Mouse (Mus musculus): ENCODE results near the gene Gm11634.
A peak's percentile ranks its signal among the peaks of the same experiment; 100 is the strongest.
"Not testable (repeated sequence)": the region's sequence is repeated elsewhere in the genome, so short reads cannot be mapped to it uniquely, and the experiment has no call there.

Gene Gm11634

DNA sequence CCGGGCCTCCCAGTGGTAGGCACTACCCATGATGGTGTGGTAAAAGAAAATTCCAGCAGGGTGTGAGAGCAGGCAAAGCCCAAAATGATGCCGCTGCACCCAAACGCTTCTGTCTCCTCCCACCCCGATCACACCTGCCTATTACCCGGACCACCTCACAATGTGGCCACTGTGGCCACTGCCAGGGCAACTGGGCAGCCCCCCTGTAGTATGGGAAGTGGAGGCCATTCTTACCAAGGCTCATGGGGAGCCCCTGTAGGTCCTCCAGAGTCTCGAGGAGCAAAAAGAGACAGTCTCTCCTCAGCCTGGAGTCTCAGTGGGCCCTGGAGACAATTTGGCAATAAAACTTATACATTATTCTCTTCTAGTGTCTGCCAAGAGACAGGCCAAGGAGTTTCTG, at the start of gene Gm11634:
Gene Gm11634 (minus strand): TSS at position 101 of the 400 bp plus-strand sequence.
- no peak for DNase-seq (ENCODE audit: low spot score)

DNA sequence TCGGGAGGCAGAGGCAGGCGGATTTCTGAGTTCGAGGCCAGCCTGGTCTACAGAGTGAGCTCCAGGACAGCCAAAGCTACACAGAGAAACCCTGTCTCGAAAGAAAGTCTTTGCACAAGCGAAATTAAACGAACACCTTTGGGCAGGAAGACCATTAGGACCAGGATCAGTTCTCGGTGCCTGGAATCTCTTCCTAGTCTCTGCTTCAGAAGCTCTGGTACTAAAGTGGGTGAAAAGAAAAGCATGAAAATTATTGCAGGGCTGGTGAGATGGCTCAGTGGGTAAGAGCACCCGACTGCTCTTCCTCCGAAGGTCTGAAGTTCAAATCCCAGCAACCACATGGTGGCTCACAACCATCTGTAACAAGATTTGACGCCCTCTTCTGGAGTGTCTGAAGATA, 48.0 kb upstream of the Gm11634 start:
- DNase-seq (ENCODE audit: low spot score): not testable (repeated sequence)

DNA sequence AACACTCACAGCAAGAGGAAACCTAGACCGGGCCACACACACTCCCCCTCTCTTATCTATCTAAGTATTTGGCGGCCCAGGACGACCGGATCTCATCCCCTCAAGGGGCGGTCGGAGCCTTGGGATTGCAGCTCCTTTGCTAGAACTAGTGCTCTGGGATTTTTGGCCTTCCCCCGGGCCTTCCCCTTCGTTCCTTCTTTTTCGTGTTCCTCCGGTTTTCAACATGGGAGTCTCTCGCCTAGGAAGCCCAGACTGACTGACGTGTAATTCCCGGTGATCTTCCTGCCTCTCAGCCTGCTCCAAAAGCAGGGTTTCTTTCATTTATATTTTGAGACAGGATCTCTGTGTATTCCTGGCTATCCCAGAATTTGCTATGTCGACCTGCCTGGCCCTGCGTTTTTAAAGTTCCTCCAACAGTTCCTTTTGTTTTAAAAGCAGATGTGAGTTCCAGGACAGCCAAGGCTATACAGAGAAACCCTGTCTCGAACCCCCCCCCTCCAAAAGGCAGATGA, 47.3 kb upstream of the Gm11634 start:
- DNase-seq (ENCODE audit: low spot score): not testable (repeated sequence)

DNA sequence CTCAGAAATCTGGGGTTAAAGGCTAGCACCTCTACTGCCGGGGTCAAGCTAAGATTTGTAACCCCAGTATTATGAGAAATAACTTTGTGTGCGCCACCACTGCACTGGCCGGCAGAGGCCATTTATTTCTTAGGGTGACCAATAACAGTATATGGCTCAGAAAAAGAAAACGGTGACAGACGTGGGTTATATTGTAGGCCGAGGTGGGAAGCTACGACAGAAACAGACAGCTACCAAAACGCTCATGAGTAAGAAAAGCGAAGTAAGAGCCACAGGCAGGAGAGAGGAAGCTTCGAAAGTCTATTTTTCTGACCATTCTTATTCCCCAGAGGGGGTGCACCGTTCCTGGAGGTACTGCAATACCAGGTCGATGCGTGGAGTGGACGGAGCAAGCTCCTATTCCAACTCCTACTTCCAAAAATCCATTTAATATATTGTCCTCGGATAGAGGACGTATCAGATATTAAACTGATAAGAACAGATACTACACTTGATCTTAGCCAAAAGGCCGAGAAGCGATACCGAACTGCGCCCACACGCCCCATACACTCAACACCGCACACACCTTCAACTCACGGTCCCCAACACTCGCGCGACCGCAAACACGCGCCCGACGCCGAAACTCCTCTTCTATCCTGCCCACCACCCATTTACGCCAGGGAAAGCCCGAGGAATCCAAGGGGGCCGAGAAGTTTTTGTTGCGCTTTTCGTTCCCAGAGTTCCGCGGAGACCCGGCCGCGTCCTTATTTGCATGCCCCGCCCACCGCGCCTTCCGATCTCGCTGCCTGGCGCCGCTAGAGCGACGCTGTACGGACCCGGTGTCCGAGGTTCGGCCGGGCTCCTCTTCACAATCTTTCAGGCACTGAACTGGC, 46.6 kb upstream of the Gm11634 start:
- not testable (repeated sequence) for DNase-seq (ENCODE audit: low spot score)

DNA sequence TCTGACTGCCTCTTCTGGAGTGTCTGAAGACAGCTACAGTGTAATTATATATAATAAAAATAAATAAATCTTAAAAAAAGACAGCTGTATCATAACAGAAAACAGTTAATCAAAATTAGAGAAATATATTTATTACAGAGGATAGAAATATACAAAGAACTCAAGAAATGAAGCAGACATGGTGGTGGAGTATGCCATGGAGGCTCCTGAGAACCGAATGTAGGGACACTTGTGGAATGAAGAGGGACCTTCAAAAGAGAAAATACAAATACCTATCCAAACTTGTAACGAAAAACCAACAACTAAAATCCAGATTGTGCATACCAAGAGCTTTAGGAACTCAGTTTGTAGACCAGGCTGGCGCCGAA, 46.0 kb upstream of the Gm11634 start:
- not testable (repeated sequence) for DNase-seq (ENCODE audit: low spot score)

DNA sequence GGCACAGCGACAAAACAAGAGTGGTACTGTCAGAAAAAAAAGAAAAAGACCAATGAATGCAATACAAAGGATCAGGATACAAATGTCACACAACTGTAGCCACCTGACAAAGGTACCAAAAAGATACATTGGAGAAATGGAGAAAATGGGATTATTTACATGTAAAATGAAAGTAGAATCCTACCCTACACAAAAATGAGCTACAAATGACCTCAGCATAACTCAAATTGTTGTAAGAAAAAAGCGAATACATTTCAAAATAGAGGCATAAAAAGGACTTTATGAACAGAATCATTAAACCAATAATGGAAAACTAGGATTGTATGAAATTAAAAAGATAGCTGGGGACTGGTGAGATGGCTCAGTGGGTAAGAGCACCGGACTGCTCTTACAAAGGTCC, 45.5 kb upstream of the Gm11634 start:
- DNase-seq (ENCODE audit: low spot score): no peak

DNA sequence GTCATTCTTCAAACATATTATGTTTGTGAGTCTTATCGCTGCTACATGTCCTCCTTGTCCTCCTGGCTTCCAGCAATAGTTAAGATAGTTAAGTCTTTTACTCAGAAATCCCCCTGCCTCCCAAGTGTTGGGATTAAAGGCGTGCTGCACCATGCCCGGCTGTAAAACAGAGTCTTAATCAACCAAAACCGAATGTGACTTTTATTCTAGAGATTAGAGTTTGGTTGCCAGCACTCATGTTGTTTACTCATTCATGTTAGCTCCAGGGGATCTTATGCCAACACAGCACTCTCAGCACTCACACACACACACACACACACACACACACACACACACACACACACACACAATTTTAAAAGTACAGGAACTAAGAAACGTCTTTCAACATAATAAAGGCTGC, 43.9 kb upstream of the Gm11634 start:
- no peak for DNase-seq (ENCODE audit: low spot score)

DNA sequence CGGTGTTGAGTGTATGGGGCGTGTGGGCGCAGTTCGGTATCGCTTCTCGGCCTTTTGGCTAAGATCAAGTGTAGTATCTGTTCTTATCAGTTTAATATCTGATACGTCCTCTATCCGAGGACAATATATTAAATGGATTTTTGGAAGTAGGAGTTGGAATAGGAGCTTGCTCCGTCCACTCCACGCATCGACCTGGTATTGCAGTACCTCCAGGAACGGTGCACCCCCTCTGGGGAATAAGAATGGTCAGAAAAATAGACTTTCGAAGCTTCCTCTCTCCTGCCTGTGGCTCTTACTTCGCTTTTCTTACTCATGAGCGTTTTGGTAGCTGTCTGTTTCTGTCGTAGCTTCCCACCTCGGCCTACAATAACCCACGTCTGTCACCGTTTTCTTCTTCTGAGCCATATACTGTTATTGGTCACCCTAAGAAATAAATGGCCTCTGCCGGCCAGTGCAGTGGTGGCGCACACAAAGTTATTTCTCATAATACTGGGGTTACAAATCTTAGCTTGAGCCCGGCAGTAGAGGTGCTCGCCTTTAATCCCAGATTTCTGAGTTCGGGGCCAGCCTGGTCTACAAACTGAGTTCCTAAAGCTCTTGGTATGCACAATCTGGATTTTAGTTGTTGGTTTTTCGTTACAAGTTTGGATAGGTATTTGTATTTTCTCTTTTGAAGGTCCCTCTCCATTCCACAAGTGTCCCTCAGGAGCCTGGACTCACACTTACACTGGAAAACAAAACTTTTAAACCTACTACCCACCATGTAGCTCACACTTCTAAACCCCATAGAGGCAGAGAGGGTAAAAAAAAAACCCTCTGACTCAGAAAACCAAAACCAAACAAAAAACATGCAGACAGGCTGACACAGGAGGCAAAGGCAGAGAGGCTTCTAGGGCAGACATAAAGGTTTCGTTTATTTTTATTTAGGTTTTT, 42.9 kb upstream of the Gm11634 start:
- DNase-seq (ENCODE audit: low spot score): not testable (repeated sequence)

DNA sequence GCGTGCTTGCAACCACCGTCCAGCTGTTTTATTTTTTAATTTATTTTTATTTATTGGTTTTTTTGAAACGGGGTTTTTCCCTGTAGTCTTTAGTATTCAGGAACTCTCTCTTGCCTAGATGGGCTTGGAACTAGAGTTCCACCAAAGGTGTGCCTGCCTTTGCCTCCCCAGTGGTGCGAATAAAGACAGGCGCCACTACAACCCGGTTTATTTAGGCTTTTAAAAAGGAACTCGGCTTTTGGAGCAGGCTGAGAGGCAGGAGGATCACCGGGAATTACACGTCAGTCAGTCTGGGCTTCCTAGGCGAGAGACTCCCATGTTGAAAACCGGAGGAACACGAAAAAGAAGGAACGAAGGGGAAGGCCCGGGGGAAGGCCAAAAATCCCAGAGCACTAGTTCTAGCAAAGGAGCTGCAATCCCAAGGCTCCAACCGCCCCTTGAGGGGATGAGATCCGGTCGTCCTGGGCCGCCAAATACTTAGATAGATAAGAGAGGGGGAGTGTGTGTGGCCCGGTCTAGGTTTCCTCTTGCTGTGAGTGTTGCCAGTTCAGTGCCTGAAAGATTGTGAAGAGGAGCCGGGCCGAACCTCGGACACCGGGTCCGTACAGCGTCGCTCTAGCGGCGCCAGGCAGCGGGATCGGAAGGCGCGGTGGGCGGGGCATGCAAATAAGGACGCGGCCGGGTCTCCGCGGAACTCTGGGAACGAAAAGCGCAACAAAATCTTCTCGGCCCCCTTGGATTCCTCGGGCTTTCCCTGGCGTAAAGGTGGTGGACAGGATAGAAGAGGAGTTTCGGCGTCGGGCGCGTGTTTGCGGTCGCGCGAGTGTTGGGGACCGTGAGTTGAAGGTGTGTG, 42.0 kb upstream of the Gm11634 start:
- peak; percentile 55 for DNase-seq (ENCODE audit: low spot score)

DNA sequence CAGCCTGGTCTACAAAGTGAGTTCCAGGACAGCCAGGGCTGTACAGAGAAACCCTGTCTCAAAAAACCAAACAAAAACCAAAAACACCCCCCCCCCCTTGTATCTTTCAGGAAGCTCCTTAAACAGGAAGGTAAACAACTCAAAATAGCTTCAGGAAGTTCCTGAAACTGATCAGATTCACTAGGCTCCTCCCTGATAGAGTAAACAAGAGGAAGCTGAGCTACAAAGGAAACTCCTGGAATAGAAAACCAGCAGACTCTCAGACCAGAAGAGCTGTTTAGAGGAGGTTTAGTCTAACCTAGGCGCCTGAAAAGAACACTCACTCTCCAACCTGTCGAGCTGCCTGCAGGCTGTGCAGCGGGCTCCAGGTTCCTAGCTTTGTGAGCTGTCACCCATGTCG, 40.7 kb upstream of the Gm11634 start:
- DNase-seq (ENCODE audit: low spot score): no peak

DNA sequence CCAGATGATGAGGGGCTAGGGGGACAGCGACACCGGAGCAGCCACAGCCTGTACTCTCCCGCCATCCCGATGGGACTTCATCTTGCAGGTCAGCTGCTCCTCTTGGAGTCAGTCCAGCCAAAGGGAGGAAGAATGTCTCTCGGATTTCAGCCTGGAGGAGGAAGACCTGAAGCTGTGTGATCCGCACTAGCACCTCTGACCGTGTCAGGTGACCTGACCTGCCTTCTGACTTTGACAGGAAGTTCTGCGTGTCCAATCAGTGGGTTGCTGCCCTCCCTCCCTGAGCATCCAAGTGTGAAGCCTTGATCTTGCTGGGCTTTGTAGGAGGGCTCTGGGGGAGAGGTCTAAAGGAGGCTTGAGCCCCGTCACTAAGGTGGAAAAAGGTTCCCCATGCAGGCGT, 36.6 kb upstream of the Gm11634 start:
- no peak for DNase-seq (ENCODE audit: low spot score)

DNA sequence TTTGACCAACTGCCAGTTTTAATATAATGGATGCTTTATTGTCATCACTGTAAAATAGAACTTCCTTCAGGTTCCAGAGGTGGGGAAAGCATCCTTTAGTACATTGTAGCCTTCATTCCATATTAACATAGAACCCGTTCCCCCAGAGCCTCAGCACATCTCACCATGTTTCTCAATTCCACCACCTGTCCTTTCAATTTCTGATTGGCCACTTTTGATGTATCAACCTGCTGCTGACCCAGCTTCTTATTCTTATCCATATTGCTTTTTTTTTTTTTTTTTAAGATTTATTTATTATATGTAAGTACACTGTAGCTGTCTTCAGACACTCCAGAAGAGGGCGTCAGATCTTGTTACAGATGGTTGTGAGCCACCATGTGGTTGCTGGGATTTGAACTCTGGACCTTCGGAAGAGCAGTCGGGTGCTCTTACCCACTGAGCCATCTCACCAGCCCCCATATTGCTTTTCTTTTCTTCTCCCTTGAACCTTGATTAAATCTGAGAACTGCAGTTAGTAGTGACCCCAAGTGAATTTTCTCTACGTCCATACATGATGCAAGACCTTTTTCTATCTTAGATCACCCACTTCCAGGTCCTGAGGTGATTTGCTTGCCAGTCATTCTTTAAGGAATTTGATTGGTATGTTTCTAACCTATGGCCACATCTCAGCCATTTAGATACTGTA, 29.8 kb upstream of the Gm11634 start:
- not testable (repeated sequence) for DNase-seq (ENCODE audit: low spot score)

DNA sequence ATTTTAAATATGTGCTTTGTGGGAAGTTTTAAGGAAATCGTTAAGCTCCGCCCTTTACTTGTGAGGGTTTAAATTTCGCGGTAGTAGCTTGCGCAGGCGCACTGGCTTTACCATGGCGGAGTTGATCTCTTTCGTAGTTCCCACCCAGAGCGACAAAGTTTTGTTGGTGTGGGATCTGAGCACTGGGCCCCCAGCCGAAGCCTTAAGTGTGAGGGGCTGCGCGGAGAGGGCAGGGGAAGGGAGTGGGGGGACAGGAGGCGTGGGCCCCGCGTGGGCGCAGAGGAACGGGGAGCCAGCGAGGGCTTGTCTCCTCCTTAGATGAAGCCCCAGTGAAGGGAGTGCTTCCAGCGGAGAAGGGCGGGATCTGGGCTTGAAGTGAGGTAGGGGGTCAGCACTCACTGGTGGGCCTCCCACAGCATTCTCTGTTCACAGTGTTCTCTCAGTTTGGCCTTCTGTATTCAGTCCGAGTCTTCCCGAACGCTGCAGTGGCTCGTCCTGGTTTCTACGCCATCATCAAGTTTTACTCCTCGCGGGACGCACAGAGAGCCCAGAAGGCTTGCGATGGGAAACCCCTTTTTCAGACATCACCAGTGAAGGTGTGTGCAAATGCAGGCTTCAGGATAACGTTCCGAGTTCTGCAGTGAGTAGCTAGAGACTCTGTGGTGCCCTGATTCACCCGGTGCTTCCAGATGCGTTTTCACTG, 29.0 kb upstream of the Gm11634 start:
- DNase-seq (ENCODE audit: low spot score): no peak

DNA sequence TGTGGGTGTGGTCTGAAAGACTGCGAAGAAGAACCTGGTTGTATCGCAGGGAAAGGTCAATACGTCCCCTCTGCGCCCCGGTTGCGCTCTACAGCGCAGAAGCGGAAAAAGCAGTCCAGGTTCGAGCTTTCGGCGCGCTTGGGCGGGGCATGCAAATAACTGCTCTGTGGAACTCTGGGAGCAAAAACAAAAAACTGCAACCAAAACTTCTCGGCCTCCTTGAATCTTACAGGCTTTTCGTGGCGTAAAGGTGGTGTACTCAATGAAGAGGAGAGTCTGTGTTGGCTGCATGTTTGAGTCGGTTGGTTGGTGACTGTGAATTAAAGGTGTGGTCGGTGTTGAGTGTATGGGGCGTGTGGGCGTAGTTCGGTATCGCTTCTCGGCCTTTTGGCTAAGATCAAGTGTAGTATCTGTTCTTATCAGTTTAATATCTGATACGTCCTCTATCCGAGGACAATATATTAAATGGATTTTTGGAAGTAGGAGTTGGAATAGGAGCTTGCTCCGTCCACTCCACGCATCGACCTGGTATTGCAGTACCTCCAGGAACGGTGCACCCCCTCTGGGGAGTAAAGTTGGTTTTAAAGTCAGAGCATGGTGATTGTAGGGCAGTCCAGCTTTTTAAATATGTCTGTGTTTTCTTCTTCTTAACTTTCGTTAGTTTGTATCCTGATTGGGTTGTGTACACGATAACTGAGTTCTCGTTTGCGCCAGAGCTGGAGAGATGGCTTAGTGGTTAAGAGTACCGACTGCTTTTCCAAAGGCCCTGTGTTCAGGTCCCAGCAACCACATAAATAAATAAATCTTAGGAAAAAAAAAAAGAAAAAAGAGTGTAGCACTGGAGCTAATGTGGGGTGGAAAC, 28.2 kb upstream of the Gm11634 start, which contains the start of gene Rdm1:
Gene Rdm1 (plus strand): TSS at position 201 of the 862 bp plus-strand sequence.
- no peak for DNase-seq (ENCODE audit: low spot score)

DNA sequence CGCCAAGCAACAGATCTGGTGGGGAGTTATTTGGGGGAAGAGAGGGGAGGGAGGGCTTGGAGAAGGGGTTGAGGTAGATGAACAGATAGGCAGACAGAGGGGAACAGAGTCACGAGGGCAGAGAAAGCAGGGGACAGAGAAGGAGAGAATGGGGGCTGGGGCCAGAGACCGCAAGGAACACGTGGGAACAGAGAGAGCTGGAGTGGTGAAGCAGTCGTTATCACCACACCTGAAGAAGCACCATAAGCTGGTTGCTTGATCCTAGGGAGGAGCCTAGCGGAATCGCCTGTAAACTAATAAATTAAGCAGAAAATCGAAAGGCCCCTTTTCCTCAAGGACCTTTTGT, 27.6 kb upstream of the Gm11634 start:
- no peak for DNase-seq (ENCODE audit: low spot score)

DNA sequence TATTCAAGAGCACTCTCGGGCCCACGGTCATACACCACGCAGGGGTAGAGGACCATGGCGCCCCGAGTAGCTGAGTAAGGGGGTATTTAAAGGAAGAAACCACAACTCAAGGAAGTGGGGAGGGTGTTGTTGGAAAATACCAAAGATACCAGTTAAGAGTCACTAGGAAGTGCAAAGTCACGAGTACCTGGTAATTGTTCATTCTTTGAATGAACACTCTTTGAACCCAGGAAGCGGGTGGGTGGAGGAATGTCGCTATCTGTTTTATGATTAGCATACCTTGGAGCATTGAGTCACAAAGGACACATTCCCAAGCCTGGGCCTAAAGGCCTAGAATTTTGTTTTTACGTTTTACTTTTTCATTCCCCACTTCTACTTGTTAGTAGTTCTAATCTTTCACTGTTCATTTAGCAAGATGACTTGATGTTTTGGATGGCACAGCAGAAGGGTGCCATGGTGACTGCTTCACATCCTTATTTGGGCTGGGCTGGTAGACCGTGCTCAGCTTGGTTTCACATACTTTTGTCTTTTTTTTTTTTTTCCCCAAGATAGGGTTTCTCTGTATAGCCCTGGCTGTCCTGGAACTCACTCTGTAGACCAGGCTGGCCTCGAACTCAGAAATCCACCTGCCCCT, 21.1 kb upstream of the Gm11634 start:
- DNase-seq (ENCODE audit: low spot score): not testable (repeated sequence)

DNA sequence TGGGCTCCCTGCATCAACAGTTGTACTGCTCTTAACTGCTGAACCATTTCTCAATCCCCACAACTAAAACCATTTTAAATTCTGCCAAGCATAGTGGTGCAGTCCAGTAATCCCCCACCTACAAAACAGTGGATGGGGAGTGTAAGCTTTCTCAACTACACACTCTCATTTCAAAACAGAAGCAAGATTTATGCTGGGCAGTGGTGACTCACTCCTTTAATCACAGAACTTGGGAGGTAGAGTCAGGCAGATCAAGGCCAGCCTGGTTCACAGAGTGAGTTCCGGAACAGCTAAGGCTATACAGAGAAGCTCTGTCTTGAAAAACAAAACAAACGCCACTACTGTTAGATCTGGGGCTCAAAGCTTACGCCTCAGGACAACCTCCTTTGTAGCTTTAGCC, 19.5 kb upstream of the Gm11634 start:
- no peak for DNase-seq (ENCODE audit: low spot score)

DNA sequence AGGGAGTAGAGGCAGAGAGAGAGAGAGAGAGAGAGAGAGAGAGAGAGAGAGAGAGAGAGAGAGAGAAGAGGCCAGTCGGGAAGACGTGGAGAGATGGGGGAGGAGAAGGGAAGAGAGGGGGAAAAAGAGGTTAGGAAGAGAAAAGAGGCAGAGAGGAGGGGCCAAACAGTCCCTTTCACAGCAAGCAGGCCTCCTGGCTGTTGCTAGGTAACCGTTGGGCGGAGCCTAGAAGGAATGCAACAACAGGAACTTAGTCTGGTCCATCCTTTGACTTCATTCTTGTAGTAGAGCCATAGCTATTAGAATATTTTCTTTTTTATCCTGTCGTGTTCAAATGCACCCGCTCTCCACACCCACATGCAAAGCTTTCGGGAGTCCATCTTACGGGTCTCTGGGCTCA, 18.8 kb upstream of the Gm11634 start:
- DNase-seq (ENCODE audit: low spot score): no peak

Data from layer of hippocampus, adult 9-10 months (tissue).